Mouse (Mus musculus) liver, embryonic 11.5 days (tissue): Measurements from ENCODE around the gene Dpm2. TPM values are rescaled to one million over a fixed set of nuclear protein-coding genes. Genes with fewer than 3 reads are reported as not detected.

Experiments used
- ATAC-seq: fragments of 200-750 bp; cut with Nextera tagmentation; replicated peaks from 2 replicates; pipeline ENCODE4 v1.8.0; 2017; ENCODE audit warnings: moderate number of reproducible peaks, mild to moderate bottlenecking, moderate TSS enrichment, moderate library complexity; ENCODE audit not compliant: low FRiP score
- DNase-seq: peaks from one replicate; pipeline ENCODE4 v3.0.0-alpha.2; 2017; ENCODE audit warnings: low spot score
- H3K27ac ChIP-seq: fragments of 300-500 bp; sonication (generic); 2 replicates; pipeline ENCODE4 v1.5.1; 2014; ENCODE audit warnings: mild to moderate bottlenecking, low read depth, low read length, control low read depth
- H3K27me3 ChIP-seq: fragments of 300-500 bp; sonication (generic); replicated peaks from 2 replicates; pipeline ENCODE4 v1.6.1; 2014; ENCODE audit warnings: low read length, mixed read lengths; ENCODE audit not compliant: control insufficient read depth, insufficient read depth
- H3K36me3 ChIP-seq: fragments of 300-500 bp; sonication (generic); 2 replicates; pipeline ENCODE4 v1.6.1; 2014; ENCODE audit warnings: mild to moderate bottlenecking, low read length, moderate library complexity, mixed read lengths; ENCODE audit not compliant: control insufficient read depth, insufficient read depth
- H3K4me1 ChIP-seq: fragments of 300-500 bp; sonication (generic); replicated peaks from 2 replicates; pipeline ENCODE4 v1.6.1; 2014; ENCODE audit warnings: low read length, mixed read lengths; ENCODE audit not compliant: control insufficient read depth, insufficient read depth
- H3K4me2 ChIP-seq: fragments of 300-500 bp; sonication (generic); 2 replicates; pipeline ENCODE4 v1.6.1; 2014; ENCODE audit warnings: mild to moderate bottlenecking, control low read depth, moderate library complexity
- H3K4me3 ChIP-seq: fragments of 300-500 bp; sonication (generic); 2 replicates; pipeline ENCODE4 v1.5.1; 2014; ENCODE audit warnings: low read depth, low read length, control low read depth
- H3K9ac ChIP-seq: fragments of 300-500 bp; sonication (generic); 2 replicates; pipeline ENCODE4 v1.6.1; 2014; ENCODE audit warnings: low read depth, low read length, control low read depth
- H3K9me3 ChIP-seq: fragments of 300-500 bp; sonication (generic); 2 replicates; pipeline ENCODE4 v1.6.1; 2016; ENCODE audit warnings: low read length, inconsistent platforms, mixed read lengths; ENCODE audit not compliant: control insufficient read depth
- WGBS: fragments of 180-500 bp; shearing (Covaris S2); extraction: QIAGEN DNeasy Blood & Tissue Kit; methylation state at CpG from one replicate; pipeline ENCODE4 v1.1.7; 2014; 5-methylcytosine and 5-hydroxymethylcytosine counted together
- polyA plus RNA-seq: library from polyadenylated mRNA; unstranded; fragments of >200 nt; fragmentation: Nextera tagmentation; extraction: Ambion mirVana; gene quantifications from 2 replicates; pipeline ENCODE4 v1.2.1, GENCODE M21; 2014

Gene Dpm2
- polyA plus RNA-seq, 1 experiment from 2014 or later: 109 TPM

DNA sequence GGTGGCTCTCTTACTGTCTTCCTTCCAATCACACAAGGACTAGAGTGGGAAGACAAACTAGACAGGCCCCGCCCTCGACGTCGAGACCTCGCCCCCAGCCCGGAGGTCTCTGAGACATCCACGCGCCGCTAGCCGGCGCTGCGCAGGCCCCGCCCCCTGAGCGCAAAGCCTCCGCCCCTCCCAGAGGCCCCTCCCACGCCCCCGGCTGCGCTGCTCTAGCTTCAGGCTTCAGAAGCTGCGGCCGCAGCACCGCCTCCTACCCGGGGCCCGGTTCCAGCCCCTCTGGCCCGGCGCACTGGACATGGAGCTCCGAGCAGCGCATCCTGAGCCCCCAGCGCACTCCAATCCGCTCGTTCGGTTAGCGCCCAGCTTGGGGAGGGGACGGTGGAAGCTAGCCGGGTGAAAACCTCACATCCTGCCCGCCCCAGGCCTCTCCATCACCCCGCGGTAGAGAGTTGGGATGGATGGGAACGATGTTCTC, 16.3 kb downstream of the Dpm2 start, which contains the start of gene St6galnac4:
TSS of gene St6galnac4 (plus strand) at position 225 of the 481 bp plus-strand sequence.
- H3K4me3 ChIP-seq: peak within 1 kb of the TSS; percentile 58
- H3K9ac ChIP-seq: peak within 1 kb of the TSS; percentile 63
- H3K4me2 ChIP-seq: peak within 1 kb of the TSS; percentile 75
- H3K9me3 ChIP-seq: no peaks in the 10 kb centered on the region
- peaks cover 2% of the 10 kb centered on the region; the same call in 1 of the 2 replicates for H3K36me3 ChIP-seq
- H3K27me3 ChIP-seq: no peaks in the 10 kb centered on the region; the same call in 1 of the 2 replicates
- under 1% methylated on average over 38 of the region's 38 CpGs for WGBS
- peak within 1 kb of the TSS; percentile 33; the same call in 1 of the 2 replicates for H3K27ac ChIP-seq
- peak; percentile 95 for DNase-seq
- peak; percentile 87 for ATAC-seq
- peaks cover 19% of the 10 kb centered on the region for H3K4me1 ChIP-seq

DNA sequence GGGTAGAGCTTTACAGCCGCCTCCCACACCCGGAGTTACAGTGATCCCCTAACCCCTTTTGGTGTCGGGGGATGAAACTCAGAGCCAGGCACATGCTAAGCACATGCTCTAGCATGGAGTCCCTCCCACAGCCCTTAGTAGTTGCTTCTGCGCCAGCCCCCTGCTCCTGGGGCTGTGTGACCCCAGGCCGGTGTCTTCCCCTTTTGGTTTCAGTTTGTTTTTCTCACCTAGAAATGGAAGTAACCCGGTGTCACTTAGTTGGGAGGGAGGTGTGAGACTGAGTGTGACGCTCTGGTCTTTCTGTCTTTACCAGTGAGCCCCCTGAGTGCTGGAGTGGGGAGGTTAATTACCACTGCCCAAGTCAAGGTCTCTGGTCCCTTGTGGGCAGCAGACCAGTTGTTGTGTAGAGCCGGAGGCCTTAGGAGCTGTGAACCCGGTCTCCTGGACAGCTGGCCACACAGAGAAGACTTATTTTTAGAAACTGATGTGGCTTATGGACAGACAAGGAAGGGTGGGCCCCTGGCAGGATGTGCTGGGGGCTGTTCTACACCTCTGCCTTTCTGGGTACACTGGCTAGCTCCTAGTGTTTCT, 17.2 kb downstream of the Dpm2 start:
- Histone ChIP-seq H3K4me2 (peak overlapping the region; percentile 75), H3K36me3 (peaks cover 2% of the 10 kb centered on the region; the same call in 1 of the 2 replicates), H3K9me3 (no peaks in the 10 kb centered on the region), H3K27me3 (no peaks in the 10 kb centered on the region), H3K4me3 (peak overlapping the region; percentile 58), H3K9ac (peak overlapping the region; percentile 63), H3K27ac (peak overlapping the region; percentile 33; the same call in 1 of the 2 replicates), H3K4me1 (peaks cover 19% of the 10 kb centered on the region)
- 10% methylated on average over 9 of the region's 9 CpGs for WGBS
- ATAC-seq: no peak; the same call in 1 of the 2 replicates
- peak; percentile 50 for DNase-seq

DNA sequence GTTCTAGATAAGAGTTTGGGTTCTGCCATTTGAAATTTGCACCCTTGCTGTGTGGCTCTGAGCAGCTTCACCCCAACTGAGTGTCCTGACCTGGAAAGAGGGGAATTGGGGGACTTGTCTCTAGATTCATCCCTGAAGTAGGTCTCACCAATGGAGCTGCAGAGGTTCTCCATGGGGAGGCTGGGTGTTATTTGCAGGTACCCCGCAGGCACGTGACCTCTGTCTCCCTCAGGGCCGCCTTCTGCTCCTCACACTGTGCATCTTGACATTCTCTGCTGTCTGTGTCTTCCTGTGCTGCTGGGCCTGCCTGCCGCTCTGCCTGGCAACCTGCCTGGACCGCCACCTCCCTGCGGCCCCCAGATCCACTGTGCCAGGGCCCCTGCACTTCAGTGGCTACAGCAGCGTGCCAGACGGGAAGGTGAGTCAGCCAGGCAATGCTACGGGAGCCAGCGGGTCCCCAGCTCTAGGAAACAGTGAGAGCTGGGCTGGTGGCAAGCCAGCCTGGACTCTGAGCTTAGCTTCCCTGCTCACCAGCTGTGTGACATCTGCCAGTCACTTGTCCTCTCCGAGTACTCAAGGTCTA, 18.6 kb downstream of the Dpm2 start:
- WGBS: 79% methylated on average over 11 of the region's 11 CpGs
- Histone ChIP-seq H3K9ac (0 out of 2 replicates have a peak overlapping the region, but pooled peaks have one; percentile 6), H3K27me3 (no peaks in the 10 kb centered on the region), H3K4me1 (peaks cover 13% of the 10 kb centered on the region), H3K9me3 (no peaks in the 10 kb centered on the region), H3K36me3 (peaks cover 9% of the 10 kb centered on the region), H3K27ac (no peak overlapping the region), H3K4me2 (peak overlapping the region; percentile 32), H3K4me3 (no peak overlapping the region)
- no peak for ATAC-seq
- DNase-seq: no peak

DNA sequence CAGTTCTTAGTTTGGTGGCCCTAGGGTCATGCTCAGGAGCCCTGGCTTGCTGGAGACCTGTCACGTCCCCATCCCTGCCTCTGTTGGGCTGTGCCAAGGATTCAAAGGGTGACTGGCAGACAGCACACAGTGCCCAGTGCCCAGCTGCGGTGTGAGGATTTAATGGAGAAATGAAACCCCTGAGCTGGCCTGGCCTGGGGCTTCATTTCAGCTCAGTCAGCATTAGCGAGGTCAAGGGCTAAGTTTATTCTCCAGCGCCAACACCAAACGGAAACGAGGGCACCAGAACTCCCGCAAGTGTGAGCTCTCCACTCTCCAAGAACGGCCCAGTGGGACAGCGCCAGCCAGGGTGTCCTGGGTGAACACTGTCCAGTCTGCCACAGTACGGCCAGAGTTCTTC, 19.6 kb downstream of the Dpm2 start:
- Histone ChIP-seq H3K4me1 (peaks cover 13% of the 10 kb centered on the region), H3K27me3 (no peaks in the 10 kb centered on the region), H3K9ac (no peak overlapping the region), H3K36me3 (peaks cover 13% of the 10 kb centered on the region), H3K4me2 (no peak overlapping the region), H3K27ac (no peak overlapping the region), H3K4me3 (no peak overlapping the region), H3K9me3 (no peaks in the 10 kb centered on the region)
- WGBS: 79% methylated on average over 10 of the region's 10 CpGs
- DNase-seq: no peak
- no peak for ATAC-seq

DNA sequence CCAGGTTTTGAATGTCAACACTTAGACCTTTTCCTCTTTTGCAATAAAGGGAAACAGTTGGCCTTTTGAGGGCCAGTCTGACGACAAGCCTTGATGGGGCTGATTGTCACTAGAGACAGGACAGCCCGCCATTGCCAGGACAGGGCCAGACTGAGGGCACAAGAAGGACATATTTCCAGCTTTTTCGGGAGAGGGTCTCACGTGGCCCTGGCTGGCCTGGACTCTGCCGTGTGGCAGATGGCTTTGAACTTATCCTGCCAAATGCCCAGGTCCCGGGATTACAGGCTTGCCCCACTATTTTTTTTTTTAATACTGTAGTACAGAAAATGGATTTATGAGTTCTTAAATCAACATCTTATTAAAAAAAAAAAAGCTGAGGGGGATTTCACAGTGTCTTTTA, 20.6 kb downstream of the Dpm2 start:
- no peaks in the 10 kb centered on the region for H3K27me3 ChIP-seq
- H3K27ac ChIP-seq: no peak overlapping the region
- ATAC-seq: no peak
- H3K36me3 ChIP-seq: peaks cover 21% of the 10 kb centered on the region
- no peak overlapping the region for H3K4me3 ChIP-seq
- H3K4me1 ChIP-seq: peaks cover 12% of the 10 kb centered on the region
- DNase-seq: no peak
- H3K4me2 ChIP-seq: no peak overlapping the region
- 84% methylated on average over 6 of the region's 6 CpGs for whole genome bisulfite sequencing
- no peaks in the 10 kb centered on the region for H3K9me3 ChIP-seq
- no peak overlapping the region for H3K9ac ChIP-seq

DNA sequence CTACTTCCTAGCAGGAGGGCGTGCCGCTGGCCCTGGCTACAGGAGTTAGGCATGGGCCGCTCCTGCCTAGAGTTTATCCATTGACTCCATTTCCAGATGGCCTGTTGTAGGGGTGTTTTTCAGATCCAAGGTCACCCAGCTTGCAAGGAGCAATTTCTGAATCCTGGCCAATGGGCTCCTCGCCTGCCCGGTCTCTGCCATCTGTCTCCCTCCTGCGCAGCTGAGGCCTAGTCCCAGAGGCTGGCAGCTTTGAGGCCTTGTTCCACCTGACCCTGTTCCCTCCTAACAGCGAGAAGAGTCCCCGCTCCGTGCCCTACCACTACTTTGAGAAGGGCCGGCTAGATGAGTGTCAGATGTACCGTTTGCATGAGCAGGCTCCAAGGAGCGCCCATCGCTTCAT, 26.1 kb downstream of the Dpm2 start:
- peaks cover 19% of the 10 kb centered on the region for H3K36me3 ChIP-seq
- no peak overlapping the region for H3K27ac ChIP-seq
- H3K27me3 ChIP-seq: no peaks in the 10 kb centered on the region
- no peak overlapping the region for H3K4me3 ChIP-seq
- H3K9me3 ChIP-seq: no peaks in the 10 kb centered on the region
- DNase-seq: no peak
- no peak for ATAC-seq
- H3K4me2 ChIP-seq: no peak overlapping the region
- 93% methylated on average over 13 of the region's 13 CpGs for WGBS
- no peak overlapping the region for H3K9ac ChIP-seq
- H3K4me1 ChIP-seq: peaks cover 6% of the 10 kb centered on the region

DNA sequence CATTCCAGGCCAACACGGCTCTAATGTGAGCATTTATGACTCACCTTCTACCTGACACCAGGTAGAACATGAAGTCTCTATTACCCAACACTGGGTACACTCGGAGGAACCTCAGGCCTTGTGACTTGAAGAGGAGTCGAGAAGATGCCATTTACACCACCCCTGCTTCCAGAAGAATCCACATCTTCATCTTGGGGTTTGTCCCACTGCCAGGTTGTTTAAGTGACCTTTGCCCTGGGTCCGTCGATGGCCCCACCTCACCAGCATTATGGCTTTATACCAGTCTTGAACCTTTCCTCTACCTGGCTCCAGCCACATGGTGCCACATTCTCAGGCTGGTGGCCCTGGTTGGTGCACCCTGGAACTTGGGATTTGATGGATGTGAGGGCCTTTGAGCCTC, 26.6 kb downstream of the Dpm2 start:
- WGBS: 77% methylated on average over 5 of the region's 5 CpGs
- Histone ChIP-seq H3K4me1 (peaks cover 11% of the 10 kb centered on the region), H3K9me3 (no peaks in the 10 kb centered on the region), H3K4me3 (no peak overlapping the region), H3K27ac (no peak overlapping the region), H3K27me3 (no peaks in the 10 kb centered on the region), H3K4me2 (no peak overlapping the region), H3K36me3 (peaks cover 19% of the 10 kb centered on the region), H3K9ac (no peak overlapping the region)
- DNase-seq (no peak), ATAC-seq (no peak)

DNA sequence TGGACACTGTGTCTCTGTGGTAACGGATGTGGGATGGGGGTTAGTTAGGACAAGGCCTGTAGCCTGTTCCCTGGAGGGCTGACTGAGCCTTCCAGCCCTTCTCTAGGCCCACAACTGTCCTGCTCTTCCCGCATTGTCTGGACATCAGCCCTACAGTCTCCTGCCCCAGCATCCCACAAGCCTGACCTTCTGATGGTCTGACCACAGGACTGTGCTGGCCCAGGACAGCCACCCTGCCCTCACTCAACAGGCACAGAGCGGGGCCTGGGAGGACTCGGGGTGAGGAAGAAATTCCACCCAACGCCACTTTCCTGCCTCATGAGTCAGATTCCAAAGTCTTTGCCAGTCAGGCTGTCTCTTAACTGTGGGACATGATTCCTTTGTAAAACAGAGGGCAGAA, 27.0 kb downstream of the Dpm2 start:
- Histone ChIP-seq H3K9ac (no peak overlapping the region), H3K4me1 (peaks cover 16% of the 10 kb centered on the region), H3K36me3 (peaks cover 19% of the 10 kb centered on the region), H3K27ac (no peak overlapping the region), H3K9me3 (no peaks in the 10 kb centered on the region), H3K27me3 (no peaks in the 10 kb centered on the region), H3K4me2 (no peak overlapping the region), H3K4me3 (no peak overlapping the region)
- no peak for ATAC-seq
- DNase-seq: no peak
- 87% methylated on average over 5 of the region's 5 CpGs for WGBS

DNA sequence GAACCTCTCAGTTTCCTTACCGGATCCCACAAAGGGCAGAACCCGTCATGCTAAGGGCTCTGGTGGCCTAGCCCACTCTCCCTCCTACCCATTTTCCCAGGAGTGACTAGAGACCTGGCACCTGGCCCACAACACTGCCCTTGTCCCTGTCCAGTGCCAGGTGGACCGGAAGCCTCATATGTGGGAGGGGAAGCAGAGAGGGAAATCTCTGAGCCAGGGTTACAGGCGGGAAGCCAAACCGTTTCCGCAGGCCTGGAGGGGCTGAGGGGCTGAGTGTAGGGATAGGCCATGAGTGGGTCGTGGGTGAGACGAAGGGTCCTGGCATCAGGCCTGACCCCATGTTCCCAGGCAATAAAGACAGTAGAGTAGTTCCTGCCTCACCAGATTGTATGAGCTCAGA, 27.8 kb downstream of the Dpm2 start:
- Histone ChIP-seq H3K4me1 (peaks cover 16% of the 10 kb centered on the region), H3K9me3 (no peaks in the 10 kb centered on the region), H3K4me3 (no peak overlapping the region), H3K36me3 (peaks cover 17% of the 10 kb centered on the region), H3K27me3 (no peaks in the 10 kb centered on the region), H3K9ac (no peak overlapping the region), H3K4me2 (no peak overlapping the region), H3K27ac (no peak overlapping the region)
- DNase-seq (no peak), ATAC-seq (no peak)
- 85% methylated on average over 8 of the region's 8 CpGs for WGBS
